17 mouse cellular contexts compared by ENCODE assay signal in the genomic region with DNA sequence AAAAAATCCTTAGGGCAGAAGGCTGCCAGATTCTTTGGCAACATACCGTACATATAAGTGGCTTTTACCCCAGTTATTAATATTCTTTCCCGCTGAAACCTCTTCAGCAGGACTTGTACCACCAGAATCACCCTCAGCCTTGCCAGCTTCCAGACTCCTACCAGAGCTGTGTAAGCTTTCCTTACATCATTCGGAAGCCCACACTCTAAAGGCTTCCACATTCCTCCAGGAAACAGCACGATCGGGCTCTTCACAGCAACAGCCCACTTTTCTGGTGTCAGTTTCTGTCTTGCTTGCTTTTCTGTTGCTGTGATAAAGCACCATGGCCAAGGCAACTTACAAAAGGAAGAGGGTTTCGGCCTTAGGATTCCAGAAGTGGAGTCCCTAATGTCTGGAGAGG.
"Had no signal": no experiment of that assay in that cellular context is flagged by ENCODE, and none has a peak within 500 bp of the region (broad histone marks: within the 10 kb centered on the region; RNA-seq: fewer than 3 reads in every experiment).

No protein-coding gene starts in this region.

- H3K4me1 ChIP-seq: neural tube, embryonic 12.5 days had no signal

- H3K9me3 ChIP-seq: limb, embryonic 13.5 days; megakaryocyte, embryonic 14.5 days; midbrain, embryonic 15.5 days; neural tube, embryonic 12.5 days had no signal

- H3K4me2 ChIP-seq: limb, embryonic 13.5 days; midbrain, embryonic 11.5 days; midbrain, embryonic 15.5 days; neural tube, embryonic 12.5 days had no signal

- H3K9ac ChIP-seq: limb, embryonic 13.5 days; liver, embryonic 14.5 days; midbrain, embryonic 15.5 days; neural tube, embryonic 12.5 days had no signal

- H3K4me3 ChIP-seq: layer of hippocampus, adult 2 months; limb, embryonic 13.5 days; megakaryocyte, embryonic 14.5 days; midbrain, embryonic 15.5 days; neural tube, embryonic 12.5 days had no signal

- H3K36me3 ChIP-seq: limb, embryonic 13.5 days; midbrain, embryonic 15.5 days had no signal

- ATAC-seq: lung, postnatal 0 days had no signal

- H3K27me3 ChIP-seq: limb, embryonic 13.5 days; megakaryocyte, embryonic 14.5 days; midbrain, embryonic 15.5 days; neural tube, embryonic 12.5 days had no signal

- DNase-seq: kidney, adult 8-10 months; kidney, postnatal 4 days; left cerebral cortex, postnatal 4 days; lung, adult 18-20 months; lung, postnatal 4 days; thymus, adult 18-20 months; thymus, postnatal 25 days had no signal

- H3K27ac ChIP-seq: kidney, postnatal 0 days; layer of hippocampus, adult 2 months; limb, embryonic 13.5 days; liver, embryonic 14.5 days; midbrain, embryonic 15.5 days; neural tube, embryonic 12.5 days; stomach, postnatal 0 days had no signal
